Mouse (Mus musculus) hindbrain, embryonic 14.5 days (tissue): Measurements from ENCODE around the gene Dhx57. TPM values are rescaled to one million over a fixed set of nuclear protein-coding genes. Genes with fewer than 3 reads are reported as not detected.

Experiments used
- polyA plus RNA-seq: library from polyadenylated mRNA; unstranded; fragments of >200 nt; fragmentation: Nextera tagmentation; extraction: Ambion mirVana; gene quantifications from 2 replicates; pipeline ENCODE4 v1.2.1, GENCODE M21; 2014

The Dhx57 gene
- polyA plus RNA-seq, 1 experiment from 2014 or later, result 51.3 TPM

Other genes with a start within 250 kb of the Dhx57 start
- gene Hnrnpll, start 228.1 kb downstream of the Dhx57 start, polyA plus RNA-seq, result 62.7 and 75.2 TPM in 2 replicates
- 2.2 and 2.4 TPM in 2 replicates for gene Galm, start 163.0 kb downstream of the Dhx57 start, polyA plus RNA-seq
- gene Srsf7, start 83.2 kb downstream of the Dhx57 start, polyA plus RNA-seq, result 389 and 452 TPM in 2 replicates
- 0.15 and 0.26 TPM in 2 replicates for gene Ttc39d, start 83.0 kb downstream of the Dhx57 start, polyA plus RNA-seq
- 19.4 and 20.9 TPM in 2 replicates for gene Gemin6, start 66.0 kb downstream of the Dhx57 start, polyA plus RNA-seq
- gene Morn2, start 273 bp downstream of the Dhx57 start, polyA plus RNA-seq, result 58.1 and 64.2 TPM in 2 replicates
- 1.5 and 2.6 TPM in 2 replicates for gene Arhgef33, start 16.9 kb upstream of the Dhx57 start, polyA plus RNA-seq
- 0.91 and 2.2 TPM in 2 replicates for gene Gm10190, start 83.1 kb upstream of the Dhx57 start, polyA plus RNA-seq
- gene Sos1, start 190.0 kb upstream of the Dhx57 start, polyA plus RNA-seq, result 13.4 and 13.5 TPM in 2 replicates